Mouse (Mus musculus) frontal cortex, postnatal 10 days (tissue): Measurements from ENCODE around the gene Vcan.

ENCODE experiments used
- DNase-seq, 2 experiments: peaks; one replicate each; pipeline ENCODE4 v3.0.0; 2022; ENCODE audit warnings: low spot score in 2 of 2, mixed read lengths in 1 of 2

Gene Vcan

GRCm38 (mm10) chr13:89607399-89607798 is 134.9 kb downstream of the Vcan start:
- DNase-seq: no peak
